Mouse (Mus musculus) ES-E14 (cell line): ENCODE data around the gene Usp49. TPM values are rescaled to one million over a fixed set of nuclear protein-coding genes. Genes with fewer than 3 reads are reported as not detected.

Experiments used
- DNase-seq: peaks from one replicate; pipeline ENCODE4 v3.0.0-alpha.2; 2013; ENCODE audit warnings: low read depth, low spot score
- H3K27ac ChIP-seq: 2 replicates; pipeline ENCODE4 v1.5.1; 2012; ENCODE audit warnings: low read depth, mild to moderate bottlenecking, low read length, moderate library complexity, mixed read lengths; ENCODE audit not compliant: poor library complexity, insufficient read depth, severe bottlenecking
- H3K36me3 ChIP-seq: 2 replicates; pipeline ENCODE4 v1.6.1; 2012; ENCODE audit warnings: mild to moderate bottlenecking, low read length, moderate library complexity, mixed read lengths; ENCODE audit not compliant: control insufficient read depth, poor library complexity, insufficient read depth, severe bottlenecking
- H3K4me1 ChIP-seq, 2 experiments: fragments of 150-350 bp in 1 of 2; sonication (generic) in 1 of 2; 2 replicates each; pipeline ENCODE4 v1.6.1; 2012; ENCODE audit warnings: low read length in 2 of 2, mild to moderate bottlenecking in 1 of 2, mixed read lengths in 1 of 2; ENCODE audit not compliant: control insufficient read depth in 2 of 2, insufficient read depth in 2 of 2, poor library complexity in 1 of 2
- H3K4me3 ChIP-seq, 2 experiments: fragments of 150-350 bp in 1 of 2; sonication (generic) in 1 of 2; 2 replicates each; pipeline ENCODE4 v1.5.1; 2012; ENCODE audit warnings: low read length in 2 of 2, low read depth in 1 of 2, mild to moderate bottlenecking in 1 of 2, mixed read lengths in 1 of 2; ENCODE audit not compliant: insufficient read depth in 1 of 2, poor library complexity in 1 of 2, severe bottlenecking in 1 of 2
- H3K9ac ChIP-seq: 2 replicates; pipeline ENCODE4 v1.6.1; 2012; ENCODE audit warnings: low read depth, mild to moderate bottlenecking, low read length, mixed read lengths; ENCODE audit not compliant: poor library complexity, insufficient read depth, severe bottlenecking
- H3K9me3 ChIP-seq: fragments of 150-350 bp; sonication (generic); 2 replicates; pipeline ENCODE4 v1.6.1; 2012; ENCODE audit warnings: low read depth, mild to moderate bottlenecking, low read length; ENCODE audit not compliant: control insufficient read depth, insufficient read depth
- CHD2 ChIP-seq: IDR thresholded peaks from 2 replicates; pipeline ENCODE4 v1.6.1; 2014; ENCODE audit warnings: mild to moderate bottlenecking, low read depth, low read length, inconsistent platforms
- HCFC1 ChIP-seq: IDR thresholded peaks from 2 replicates; pipeline ENCODE4 v1.6.1; 2012; ENCODE audit warnings: low read length, inconsistent platforms, borderline replicate concordance; ENCODE audit not compliant: insufficient read depth
- MAFK ChIP-seq: IDR thresholded peaks from 2 replicates; pipeline ENCODE4 v1.6.1; 2014; ENCODE audit warnings: mild to moderate bottlenecking, low read depth, low read length, inconsistent platforms; ENCODE audit not compliant: insufficient read depth
- ZC3H11A ChIP-seq: IDR thresholded peaks from 2 replicates; pipeline ENCODE4 v1.6.1; 2012; ENCODE audit warnings: low read depth, mild to moderate bottlenecking, inconsistent platforms, low read length, borderline replicate concordance
- ZNF384 ChIP-seq: IDR thresholded peaks from 2 replicates; pipeline ENCODE4 v1.6.1; 2012; ENCODE audit warnings: low read depth, low read length, inconsistent platforms
- in situ Hi-C, 2 experiments: fragments of 600-800 bp; cut with MboI; formaldehyde crosslinking; loops; one replicate each; pipeline ENCODE4 v1.15.1; 2025; ENCODE audit warnings: low sequenced_read_pairs in 2 of 2, inconsistent platforms in 1 of 2; ENCODE audit not compliant: unreplicated experiment in 2 of 2
- total RNA-seq: library from RNA; depleted of rRNA; stranded (reverse); fragments of 300-350 nt; gene quantifications from 2 replicates; pipeline ENCODE4 v1.2.3, GENCODE M21; 2012

Gene Usp49
- total RNA-seq, 1 experiment, result 10.0 TPM

GRCm38 (mm10) chr17:47599511-47600297 lies 30.8 kb upstream of the Usp49 start:
- no peak overlapping the region for H3K4me3 ChIP-seq
- in situ Hi-C loops, result no loop called here
- no peak for DNase-seq
- no peak for TF ChIP-seq MAFK
- TF ChIP-seq ZNF384, result 0 out of 2 replicates have a peak, but pooled peaks have one; percentile 28
- H3K27ac ChIP-seq, result peak overlapping the region; percentile 54; the same call in 1 of the 2 replicates
- H3K36me3 ChIP-seq, result peaks cover 49% of the 10 kb centered on the region
- peaks cover 18 to 19% of the 10 kb centered on the region in 2 experiments for H3K4me1 ChIP-seq
- no peak overlapping the region; the same call in 1 of the 2 replicates for H3K9ac ChIP-seq
- no peaks in the 10 kb centered on the region for H3K9me3 ChIP-seq

GRCm38 (mm10) chr17:47600601-47601388 lies 29.7 kb upstream of the Usp49 start:
- peak overlapping the region; percentile 14; the same call in 1 of the 2 replicates for H3K27ac ChIP-seq

GRCm38 (mm10) chr17:47601389-47601755 lies 29.1 kb upstream of the Usp49 start:
- peaks cover 63% of the 10 kb centered on the region for H3K36me3 ChIP-seq
- H3K9me3 ChIP-seq, result no peaks in the 10 kb centered on the region
- H3K27ac ChIP-seq, result peak overlapping the region; percentile 14; the same call in 1 of the 2 replicates
- TF ChIP-seq ZNF384, result no peak
- TF ChIP-seq MAFK, result no peak
- no peak for TF ChIP-seq CHD2
- no peak for TF ChIP-seq ZC3H11A
- no peak for TF ChIP-seq HCFC1
- peak overlapping the region; percentile 20; the same call in 1 of the 2 replicates for H3K9ac ChIP-seq
- peaks cover 14 to 15% of the 10 kb centered on the region in 2 experiments for H3K4me1 ChIP-seq
- H3K4me3 ChIP-seq, result peak overlapping the region in 1 of 2 experiments; percentile 33; a peak in 2 of 4 replicates
- in situ Hi-C loops, result no loop called here
- no peak for DNase-seq

More at GRCm38 (mm10) chr17:47600601-47601388, 29.7 kb upstream of the Usp49 start:
- no peak for DNase-seq
- Histone ChIP-seq H3K4me3 (peak overlapping the region in 1 of 2 experiments; percentile 33; a peak in 2 of 4 replicates), H3K36me3 (peaks cover 60% of the 10 kb centered on the region), H3K9ac (0 out of 2 replicates have a peak overlapping the region, but pooled peaks have one; percentile 14), H3K9me3 (no peaks in the 10 kb centered on the region), H3K4me1 (peaks cover 18 to 19% of the 10 kb centered on the region in 2 experiments)
- in situ Hi-C loops, result no loop called here
- TF ChIP-seq CHD2 (no peak), MAFK (no peak), ZNF384 (no peak), ZC3H11A (no peak), HCFC1 (no peak)

- Histone ChIP-seq H3K9me3 (no peaks in the 10 kb centered on the region), H3K4me3 (no peak overlapping the region), H3K9ac (no peak overlapping the region), H3K36me3 (peaks cover 69% of the 10 kb centered on the region), H3K27ac (no peak overlapping the region), H3K4me1 (peaks cover 9 to 15% of the 10 kb centered on the region in 2 experiments)
- DNase-seq, result no peak
- TF ChIP-seq HCFC1 (no peak), ZC3H11A (no peak), ZNF384 (no peak), CHD2 (no peak), MAFK (no peak)
- in situ Hi-C loops, result no loop called here
Observed at GRCm38 (mm10) chr17:47602289-47602688, 28.2 kb upstream of the Usp49 start.
